Mouse (Mus musculus) T-cell, adult 2 months (primary cell): ENCODE data around the gene Dhx57.
"Not testable (repeated sequence)": the region's sequence is repeated elsewhere in the genome, so short reads cannot be mapped to it uniquely, and the experiment has no call there.

ENCODE experiments used
- DNase-seq: peaks from one replicate; pipeline ENCODE4 v3.0.0; 2022; ENCODE audit warnings: low spot score

The Dhx57 gene

DNA sequence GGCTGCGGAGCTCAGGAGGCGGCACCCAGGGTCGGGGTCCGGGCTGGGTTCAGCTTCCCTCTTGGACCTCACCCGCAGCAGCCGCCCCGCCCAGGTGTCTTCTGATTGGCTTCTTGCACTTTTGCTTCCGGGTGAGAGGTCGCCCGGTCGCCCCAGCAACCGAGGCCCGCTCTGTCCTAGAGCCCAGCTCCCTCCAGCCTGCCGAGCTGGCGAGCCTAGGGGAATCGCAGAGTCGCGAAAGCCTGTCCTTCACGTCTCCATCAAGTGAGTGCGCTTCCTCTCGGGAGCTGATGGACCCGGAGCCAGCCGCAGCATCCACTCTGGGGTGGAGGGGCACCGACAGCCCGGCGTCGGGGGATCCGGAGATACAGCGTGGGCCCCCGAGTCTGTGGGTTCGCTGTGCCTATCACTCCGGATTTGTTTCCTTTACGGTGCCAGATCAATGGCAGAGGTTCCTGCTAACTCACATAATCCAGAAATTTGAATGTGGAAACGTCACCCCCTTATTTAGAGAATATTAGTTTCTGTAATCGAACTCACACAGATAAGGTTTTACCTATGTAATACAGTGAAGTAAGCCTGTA, at the start of gene Dhx57, which contains the start of gene Morn2:
TSS of gene Dhx57 (minus strand) at position 403 of the 584 bp plus-strand sequence.
TSS of gene Morn2 (plus strand) at position 130 of the 584 bp plus-strand sequence.
- peak; percentile 92 for DNase-seq

- DNase-seq = peak; percentile 39
Observed at GRCm38 (mm10) chr17:80332386-80332785, 42.1 kb upstream of the Dhx57 start.

DNA sequence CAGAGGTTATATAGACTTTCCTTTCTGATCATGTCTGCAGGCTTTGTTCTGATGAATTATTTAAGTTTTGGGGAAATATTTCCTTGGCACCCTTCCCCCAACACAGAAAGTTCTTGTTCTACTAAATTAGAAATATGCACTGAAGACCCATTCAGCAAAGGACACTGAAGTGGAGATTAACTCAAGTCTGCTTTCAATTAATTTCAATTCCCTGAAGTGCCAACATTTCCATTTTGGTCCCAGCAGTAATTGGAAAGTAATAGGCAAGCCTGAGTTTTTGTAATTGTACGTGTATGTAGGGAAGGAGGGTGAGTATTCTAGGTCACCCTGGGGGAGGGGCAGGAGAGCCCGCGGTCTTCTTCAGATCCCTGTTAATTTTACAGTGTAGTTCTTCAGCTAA, 36.2 kb upstream of the Dhx57 start:
- no peak for DNase-seq

DNA sequence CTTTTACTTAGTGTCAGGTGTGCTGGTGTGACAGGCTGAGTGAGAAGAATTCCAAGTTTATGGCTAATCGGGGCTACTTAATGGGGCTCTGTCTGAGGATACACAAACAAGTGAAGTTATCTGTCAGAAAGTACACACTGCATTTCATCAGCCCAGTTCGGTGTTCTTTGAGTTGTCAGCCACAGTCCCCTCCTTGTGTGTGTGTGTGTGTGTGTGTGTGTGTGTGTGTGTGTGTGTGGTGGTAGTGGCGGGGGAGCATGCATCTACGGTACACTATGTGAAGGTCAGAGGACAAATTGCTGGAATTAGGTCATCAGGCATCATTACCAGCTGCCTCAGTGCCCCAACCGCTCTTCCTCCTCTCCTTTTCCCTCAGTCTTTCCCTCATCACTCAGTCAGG, 35.2 kb upstream of the Dhx57 start:
- no peak for DNase-seq

- DNase-seq = no peak
Observed at GRCm38 (mm10) chr17:80324521-80324920, 34.2 kb upstream of the Dhx57 start.

DNA sequence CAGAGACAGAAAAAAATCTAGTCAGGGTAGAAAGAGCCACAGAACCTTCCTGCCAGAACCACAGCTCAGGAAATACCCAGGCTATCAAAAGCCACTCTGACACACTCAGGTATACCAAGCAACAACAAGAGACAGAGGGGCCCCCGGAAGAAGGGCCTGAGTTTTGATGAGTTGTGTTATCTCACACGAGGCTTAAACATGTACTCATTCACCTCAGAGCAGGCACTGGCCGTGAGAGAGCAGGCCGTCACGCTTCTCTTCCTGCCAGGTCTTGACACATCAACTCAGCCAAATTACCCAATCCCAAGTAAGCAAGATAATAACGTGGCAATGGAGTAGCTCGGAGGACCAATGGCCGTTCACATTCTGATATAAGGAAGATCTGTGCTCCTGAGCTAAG, 33.4 kb upstream of the Dhx57 start:
- DNase-seq = peak; percentile 80

GRCm38 (mm10) chr17:80323015-80323414, 32.7 kb upstream of the Dhx57 start:
- DNase-seq = no peak

GRCm38 (mm10) chr17:80322228-80322627, 32.0 kb upstream of the Dhx57 start:
- DNase-seq = no peak

- no peak for DNase-seq
Observed at GRCm38 (mm10) chr17:80312405-80312804, 22.1 kb upstream of the Dhx57 start.

DNA sequence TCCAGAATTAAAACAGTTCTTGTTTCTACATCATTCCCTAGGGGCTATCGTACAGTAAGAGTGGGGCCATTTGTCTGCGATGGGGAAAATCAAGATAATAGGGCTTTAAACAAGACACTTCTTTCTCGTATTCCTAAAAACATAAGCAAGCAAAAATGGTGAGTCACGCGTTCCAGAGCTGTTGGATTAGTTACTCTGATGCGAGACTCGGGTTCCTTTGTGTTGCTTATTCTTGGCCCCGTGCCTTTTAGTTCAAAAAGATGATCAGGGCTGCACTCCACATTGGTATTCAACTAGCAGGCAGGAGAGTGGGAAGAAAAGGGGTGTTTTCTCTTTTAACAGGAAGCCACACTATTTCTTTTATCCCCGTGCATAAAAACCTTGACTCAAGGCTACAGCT, 21.5 kb upstream of the Dhx57 start:
- DNase-seq = no peak

DNA sequence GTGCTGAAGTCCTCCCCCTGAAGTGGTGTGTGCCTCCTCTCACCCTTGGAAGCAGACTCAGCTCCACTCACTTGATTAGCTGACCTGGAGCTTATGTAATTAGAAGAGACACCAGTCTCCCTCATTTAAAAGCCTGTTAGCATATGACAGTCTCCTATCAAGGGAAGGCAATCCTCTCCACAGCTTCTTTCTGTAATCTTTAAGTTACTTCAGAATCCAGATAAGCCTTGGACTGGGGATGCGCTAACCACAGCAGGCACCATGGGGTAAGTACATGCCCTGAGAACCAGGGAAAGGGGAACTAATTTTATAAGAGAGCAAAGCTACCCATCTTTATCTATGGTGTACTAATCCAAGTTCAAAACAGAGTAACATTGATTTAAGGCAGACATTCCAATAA, 17.0 kb upstream of the Dhx57 start, which contains the start of gene Arhgef33:
TSS of gene Arhgef33 (plus strand) at position 157 of the 400 bp plus-strand sequence.
- no peak for DNase-seq

- no peak for DNase-seq
Observed at GRCm38 (mm10) chr17:80298844-80299243, 8.6 kb upstream of the Dhx57 start.

GRCm38 (mm10) chr17:80295258-80295657, 5.0 kb upstream of the Dhx57 start:
- no peak for DNase-seq

DNA sequence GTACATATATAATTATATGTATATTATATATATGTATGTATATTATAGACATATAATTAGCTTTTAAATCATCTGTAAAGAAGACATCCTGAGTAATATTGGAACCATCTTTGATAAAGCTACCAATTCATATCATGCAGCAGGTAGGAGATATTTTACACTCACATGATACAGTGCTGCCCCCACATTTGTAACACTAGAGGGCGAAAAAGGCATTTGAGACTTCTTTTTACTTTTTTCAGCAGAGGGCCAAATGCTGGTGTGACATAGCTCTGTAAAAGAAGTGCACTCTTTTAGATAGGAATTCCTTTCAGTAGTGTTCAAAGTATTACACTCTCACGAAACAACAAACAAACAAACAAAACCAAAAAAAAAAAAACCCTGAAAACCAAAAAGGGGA, 872 bp upstream of the Dhx57 start:
- DNase-seq = peak; percentile 49

- peak; percentile 51 for DNase-seq
Observed at GRCm38 (mm10) chr17:80289280-80290073, 799 bp downstream of the Dhx57 start.

GRCm38 (mm10) chr17:80288012-80288411, 2.3 kb downstream of the Dhx57 start:
- DNase-seq = no peak

DNA sequence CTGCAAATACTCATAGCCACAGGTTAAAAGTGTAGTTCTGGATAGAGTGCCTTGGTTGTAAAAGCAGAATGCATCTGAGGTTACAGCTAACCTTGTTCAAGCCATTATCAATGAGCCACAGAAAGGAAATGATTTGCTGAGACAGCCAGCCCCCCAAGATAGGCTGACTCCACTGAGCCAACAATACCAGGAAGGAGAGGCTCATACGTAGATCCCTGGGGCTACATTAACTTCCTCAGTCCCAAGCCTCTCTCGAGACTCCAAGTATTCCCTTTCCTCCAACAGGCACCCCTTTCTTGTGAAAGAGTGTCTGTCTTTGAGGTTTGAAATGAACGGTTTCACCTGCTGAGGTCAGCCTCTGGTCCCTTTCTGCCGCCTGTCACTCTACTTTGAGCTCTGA, 5.8 kb downstream of the Dhx57 start:
- no peak for DNase-seq

DNA sequence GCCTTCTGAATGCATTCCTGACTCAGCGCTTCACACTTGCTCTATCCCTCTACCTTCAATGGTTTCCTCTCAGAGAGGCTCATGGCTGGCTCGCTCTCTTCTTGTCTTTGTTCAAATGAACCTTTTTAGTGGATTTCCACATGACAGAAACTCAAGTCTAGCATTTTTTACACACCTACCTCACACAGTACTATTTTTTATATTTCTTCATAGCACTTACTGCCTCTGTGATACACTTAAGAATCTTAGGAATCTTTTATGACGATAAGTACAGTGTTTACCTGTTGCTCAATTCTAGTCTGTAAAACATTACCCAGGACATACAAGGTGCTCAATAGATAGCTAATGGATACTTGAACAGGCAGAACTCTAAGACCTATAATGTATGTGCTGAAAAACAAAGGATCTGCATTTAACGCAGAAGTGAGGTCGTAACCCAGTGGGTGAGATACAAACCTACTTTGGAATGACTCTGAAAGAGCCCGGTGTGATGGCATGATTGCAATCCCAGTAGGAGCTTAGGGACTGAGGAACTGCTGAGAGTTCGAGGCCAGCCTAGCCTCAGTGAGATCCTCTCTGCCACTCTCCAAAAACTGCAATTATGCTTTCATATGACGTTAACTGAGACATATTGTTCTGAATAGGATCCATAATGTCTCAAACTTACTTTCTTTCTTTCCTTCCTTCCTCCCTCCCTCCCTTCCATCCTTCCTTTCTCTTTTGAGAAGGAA, 10.8 kb downstream of the Dhx57 start:
- DNase-seq = no peak

DNA sequence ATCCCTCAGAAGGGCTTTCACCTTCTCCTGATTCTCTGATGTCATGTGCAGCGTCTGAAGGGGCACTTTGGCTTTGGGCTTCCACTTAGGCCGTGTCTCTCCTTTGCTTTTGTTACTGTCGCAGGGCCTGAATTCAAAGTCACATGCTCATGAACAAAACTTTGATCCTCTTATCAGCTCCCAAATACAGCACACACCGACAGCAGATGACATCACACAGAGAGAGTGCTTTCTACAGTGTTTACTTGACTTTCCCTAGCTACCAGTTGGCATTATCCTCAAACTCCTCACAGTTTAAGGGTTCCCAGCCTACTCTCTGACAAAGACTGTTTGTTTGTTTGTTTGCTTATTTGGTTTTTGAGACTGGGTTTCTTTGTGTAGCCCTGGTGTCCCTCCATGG, 12.0 kb downstream of the Dhx57 start:
- no peak for DNase-seq

DNA sequence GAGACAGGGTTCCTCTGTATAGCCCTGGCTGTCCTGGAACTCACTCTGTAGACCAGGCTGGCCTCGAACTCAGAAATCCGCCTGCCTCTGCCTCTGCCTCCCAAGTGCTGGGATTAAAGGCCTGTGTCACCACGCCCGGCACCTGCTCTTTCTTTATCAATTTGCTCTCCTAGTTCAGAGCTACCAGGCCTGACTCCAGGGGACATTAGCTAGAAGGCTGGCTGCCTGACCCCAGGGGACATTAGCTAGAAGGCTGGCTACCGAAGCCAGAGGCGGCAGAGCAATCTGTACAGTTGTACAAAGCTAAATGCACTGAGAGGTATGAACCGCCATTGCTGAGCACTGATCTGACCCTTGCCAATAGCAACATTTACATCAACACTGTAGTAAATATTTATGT, 19.7 kb downstream of the Dhx57 start:
- DNase-seq = not testable (repeated sequence)

DNA sequence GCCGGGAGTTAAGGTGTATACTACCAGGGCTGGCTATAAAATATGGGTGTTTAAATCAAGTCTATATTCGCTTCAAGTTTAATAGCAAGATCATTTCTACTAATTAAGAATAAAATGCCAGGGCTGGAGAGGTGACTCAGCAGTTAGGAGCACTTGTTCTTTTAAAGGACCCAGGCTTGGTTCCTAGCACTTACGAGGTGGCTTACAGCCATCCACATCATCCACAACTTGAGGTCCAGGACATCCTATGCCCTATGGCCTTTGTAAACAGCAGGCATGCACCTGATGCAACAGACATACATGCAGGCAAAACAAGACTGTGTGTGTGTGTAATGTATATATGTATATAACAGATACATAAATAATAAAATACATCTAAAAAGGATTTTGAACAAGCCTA, 22.1 kb downstream of the Dhx57 start:
- no peak for DNase-seq

DNA sequence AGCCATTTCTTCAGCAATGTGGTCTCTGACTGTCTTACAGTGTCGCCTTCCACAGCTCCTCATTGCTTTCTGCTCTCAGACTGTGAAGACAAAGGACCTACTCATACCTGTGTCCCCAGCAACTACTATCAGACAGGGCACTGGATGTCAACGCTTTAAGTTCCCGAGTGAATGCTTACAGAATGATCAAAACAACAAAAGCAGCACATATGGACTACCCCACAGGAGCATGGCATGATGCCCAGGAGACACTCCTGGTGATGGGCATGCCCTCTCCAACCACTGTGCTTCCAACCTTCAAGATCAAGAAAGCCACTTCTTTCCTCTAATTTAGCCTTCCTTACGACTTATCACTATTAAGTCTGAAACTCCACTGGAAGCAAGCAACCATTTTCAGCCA, 23.2 kb downstream of the Dhx57 start:
- no peak for DNase-seq

DNA sequence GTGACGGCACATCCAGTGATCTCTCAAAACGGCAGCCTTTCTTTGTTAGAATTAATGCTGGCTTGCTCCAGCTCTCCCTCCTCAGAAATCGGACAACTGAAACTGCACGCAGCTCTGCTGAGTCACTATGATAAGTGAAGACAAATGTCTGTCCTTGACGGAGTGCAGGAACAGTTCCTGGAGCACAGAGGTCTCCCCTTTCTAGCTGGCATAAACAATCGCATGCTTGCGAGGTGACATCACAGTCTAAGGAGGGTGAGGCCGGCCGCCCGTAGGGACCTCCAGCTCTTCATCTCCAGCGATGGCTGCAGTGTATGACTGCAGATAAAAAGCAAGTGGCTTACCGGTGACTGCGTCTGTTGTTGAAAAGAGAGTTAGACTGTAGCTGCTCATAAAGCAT, 35.1 kb downstream of the Dhx57 start:
- no peak for DNase-seq
